Mouse (Mus musculus): Measurements from ENCODE around the gene Rasl11a. TPM values are rescaled to one million over a fixed set of nuclear protein-coding genes. Genes with fewer than 3 reads are reported as not detected.

The Rasl11a gene
- polyA plus RNA-seq (2012; rRNA removed), result 9.0 and 10.7 TPM in 2 replicates

GRCm38 (mm10) chr5:146844945-146845365, at the start of gene Rasl11a:
Rasl11a (plus strand) TSS chr5:146845071.

GRCm38 (mm10) chr5:146832769-146833448, 12.0 kb upstream of the Rasl11a start, which contains the start of gene Rpl21:
Rpl21 (plus strand) TSS chr5:146832890.

Other genes with a start within 250 kb of the Rasl11a start
- gene Usp12, start 50.1 kb upstream of the Rasl11a start, polyA plus RNA-seq (2012; rRNA removed), result 23.2 and 25.1 TPM in 2 replicates
- gene Rpl21, start 12.2 kb upstream of the Rasl11a start, polyA plus RNA-seq (2012; rRNA removed), result 748 and 1,344 TPM in 2 replicates
- gene Gtf3a, start 103.6 kb downstream of the Rasl11a start, polyA plus RNA-seq (2012; rRNA removed), result 71.0 and 75.4 TPM in 2 replicates
- 17.9 and 24.4 TPM in 2 replicates for gene Mtif3, start 118.7 kb downstream of the Rasl11a start, polyA plus RNA-seq (2012; rRNA removed)
- 7.1 and 7.3 TPM in 2 replicates for gene Lnx2, start 231.5 kb downstream of the Rasl11a start, polyA plus RNA-seq (2012; rRNA removed)
- 97.2 and 145 TPM in 2 replicates for gene Polr1d, start 232.0 kb downstream of the Rasl11a start, polyA plus RNA-seq (2012; rRNA removed)